Mouse (Mus musculus): ENCODE data around the gene Rbmxl1. TPM values are rescaled to one million over a fixed set of nuclear protein-coding genes. Genes with fewer than 3 reads are reported as not detected.
"Not testable (repeated sequence)": the region's sequence is repeated elsewhere in the genome, so short reads cannot be mapped to it uniquely, and the experiment has no call there.

The Rbmxl1 gene
- total RNA-seq, 2 experiments from 2014 or later = 15.2 to 20.3 TPM

- DNase-seq = no peak
- intact Hi-C loops (cut with DNase I) = no loop called here
Observed at GRCm38 (mm10) chr8:78502706-78503105, 6.0 kb downstream of the Rbmxl1 start.

DNA sequence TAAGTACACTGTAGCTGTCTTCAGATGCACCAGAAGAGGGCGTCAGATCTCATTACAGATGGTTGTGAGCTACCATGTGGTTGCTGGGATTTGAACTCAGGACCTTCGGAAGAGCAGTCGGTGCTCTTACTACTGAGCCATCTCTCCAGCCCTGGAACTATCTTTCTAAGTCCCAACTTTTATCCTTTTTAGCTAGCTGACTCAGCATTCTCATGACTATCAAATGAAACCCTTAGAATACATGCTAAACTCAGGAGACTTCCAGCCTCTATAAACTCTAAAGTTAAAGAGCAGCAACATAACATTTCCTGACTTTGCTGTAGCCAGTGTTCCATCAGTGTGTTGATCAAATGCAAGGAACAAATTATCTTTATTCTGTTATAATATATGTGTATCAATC is 12.4 kb downstream of the Rbmxl1 start:
- intact Hi-C loops (cut with DNase I); DNase-seq: not testable (repeated sequence)

DNA sequence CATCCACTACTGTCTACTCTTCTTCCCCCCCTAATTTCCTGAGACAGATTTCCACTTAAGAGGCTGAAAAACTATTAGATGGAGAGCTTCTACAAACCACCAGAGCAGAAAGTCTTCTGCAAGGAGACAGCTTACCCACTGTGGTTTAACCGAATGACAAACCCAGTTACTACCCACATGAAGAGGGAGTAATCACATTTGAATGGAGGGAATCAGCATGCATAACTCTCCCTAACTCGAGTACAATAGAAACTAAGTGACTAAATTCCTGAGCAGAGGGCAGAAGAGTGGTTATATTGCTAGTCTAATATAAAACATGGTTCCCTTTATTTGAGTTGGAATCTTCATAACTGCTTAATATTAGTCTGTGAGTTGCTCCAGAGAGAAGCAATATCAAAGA is 15.7 kb downstream of the Rbmxl1 start:
- intact Hi-C loops (cut with DNase I) = no loop called here
- no peak for DNase-seq

GRCm38 (mm10) chr8:78489733-78490132 is 19.0 kb downstream of the Rbmxl1 start:
- intact Hi-C loops (cut with DNase I) = no loop called here
- DNase-seq = no peak

GRCm38 (mm10) chr8:78477051-78477829 is 31.5 kb downstream of the Rbmxl1 start:
- intact Hi-C loops (cut with DNase I) = no loop called here
- DNase-seq = no peak

DNA sequence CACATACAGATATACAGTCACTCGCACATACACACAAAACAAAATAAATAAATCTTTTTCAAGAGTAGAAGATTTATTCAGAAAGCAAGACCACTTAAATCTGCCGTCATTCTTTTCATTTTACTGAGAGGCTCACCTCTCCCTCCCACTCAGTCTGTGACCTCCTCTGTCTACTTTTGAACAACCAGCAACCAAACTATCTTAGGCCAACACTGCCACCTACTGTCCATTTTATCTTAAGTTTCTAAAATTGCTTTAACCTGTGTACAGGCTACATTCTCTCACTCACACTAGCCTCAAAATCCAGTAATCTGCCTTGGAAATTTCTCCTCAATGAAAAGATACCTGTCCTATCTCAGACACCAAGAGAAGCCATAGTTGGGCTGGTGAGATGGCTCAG is 40.8 kb downstream of the Rbmxl1 start:
- DNase-seq = no peak
- intact Hi-C loops (cut with DNase I) = no loop called here

- no peak for DNase-seq
- intact Hi-C loops (cut with DNase I) = no loop called here
Observed at GRCm38 (mm10) chr8:78463941-78464340, 44.8 kb downstream of the Rbmxl1 start.

DNA sequence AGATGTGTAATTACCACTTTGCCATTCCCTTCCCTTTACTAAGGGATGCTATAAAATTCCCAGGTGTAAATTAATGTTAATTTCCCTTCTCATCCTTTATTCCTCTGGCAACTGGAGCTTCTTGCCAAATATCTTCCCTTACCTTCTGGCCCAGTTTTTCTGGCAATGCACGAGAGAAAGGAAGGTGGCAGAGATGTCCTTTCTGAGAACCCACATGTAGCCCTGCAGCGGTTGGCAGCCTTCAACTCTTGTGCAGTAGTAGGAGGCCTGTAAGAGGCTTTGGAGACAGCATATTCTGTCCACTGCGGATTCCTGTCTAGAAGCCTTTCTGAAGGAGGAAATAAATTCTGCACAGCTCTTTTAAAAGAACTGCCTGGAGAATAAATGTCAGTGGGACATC is 52.3 kb downstream of the Rbmxl1 start:
- intact Hi-C loops (cut with DNase I) = no loop called here
- DNase-seq = no peak

Other genes starting within 250 kb of the Rbmxl1 start
- gene Pou4f2, start 72.3 kb downstream of the Rbmxl1 start, total RNA-seq (2021) = not detected
- gene Slc10a7, start 448 bp upstream of the Rbmxl1 start, total RNA-seq (2021) = 1 to 10 TPM; 5.3 to 7.1 TPM

Measured in heart, postnatal 36 days (tissue).